Mouse (Mus musculus): ENCODE results near the gene Cadm1. TPM values are rescaled to one million over a fixed set of nuclear protein-coding genes. Genes with fewer than 3 reads are reported as not detected.

Gene Cadm1
- total RNA-seq, 2 experiments from 2014 or later = 3.1 to 4.9 TPM

DNA sequence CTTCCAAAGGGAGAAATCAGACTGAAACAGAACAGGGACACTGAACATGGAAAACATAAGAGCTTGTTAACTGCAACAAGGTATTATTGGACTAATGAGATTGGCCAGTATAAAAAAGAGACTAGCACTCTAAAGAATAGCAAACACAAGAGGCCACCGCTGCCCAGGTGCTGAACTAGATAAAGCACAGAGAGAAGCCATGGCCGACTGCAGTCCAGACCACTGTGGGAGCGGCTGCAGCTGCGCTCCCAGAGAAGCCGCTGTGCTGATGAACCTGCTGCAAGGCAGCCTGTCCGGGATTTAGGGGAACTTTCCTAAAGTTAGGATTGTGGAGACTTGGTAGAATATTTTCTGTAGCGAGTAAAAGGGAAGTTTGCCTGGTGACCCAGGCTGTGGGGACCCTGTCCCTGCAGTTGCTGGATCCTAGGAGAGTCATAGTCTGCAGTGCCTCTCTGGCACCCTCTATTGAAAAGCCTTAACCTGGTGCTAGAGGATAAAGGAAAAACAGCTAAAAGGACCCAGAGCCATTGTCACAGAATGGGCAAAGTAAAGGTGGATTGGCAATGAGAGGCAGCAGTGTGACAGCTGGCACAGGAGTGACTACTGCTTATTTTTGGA lies 57.7 kb downstream of the Cadm1 start:
- no peak overlapping the region for H3K4me3 ChIP-seq
- peak; percentile 62 for TF ChIP-seq CTCF (IDR thresholded peaks at IDR 0.05)
- H3K27ac ChIP-seq = no peak overlapping the region
- DNase-seq = peak; percentile 25
- intact Hi-C loops (cut with DNase I) = no loop called here

DNA sequence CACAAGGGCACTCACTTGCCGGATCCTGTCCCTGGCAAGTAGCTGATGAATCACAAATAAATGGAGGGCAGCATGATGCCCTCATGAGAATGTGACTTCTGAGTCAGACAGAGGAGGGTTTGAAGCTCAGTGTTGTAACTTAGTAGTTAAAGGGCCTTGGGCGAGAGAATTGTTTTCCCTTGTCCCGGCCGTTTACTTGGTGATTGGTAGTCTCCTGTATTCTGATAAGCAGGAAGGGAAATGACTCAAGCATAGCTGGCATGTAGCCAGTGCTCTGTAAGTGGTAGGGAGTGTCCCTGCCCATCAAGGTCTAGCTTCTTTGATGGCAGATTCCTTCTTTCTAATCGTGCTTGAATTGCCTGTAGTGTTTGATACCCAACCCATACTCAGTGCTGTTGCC lies 59.9 kb downstream of the Cadm1 start:
- intact Hi-C loops (cut with DNase I) = no loop called here
- Histone ChIP-seq H3K4me3 (no peak overlapping the region), H3K27ac (no peak overlapping the region)
- no peak for TF ChIP-seq CTCF (IDR thresholded peaks at IDR 0.05)
- DNase-seq = no peak

DNA sequence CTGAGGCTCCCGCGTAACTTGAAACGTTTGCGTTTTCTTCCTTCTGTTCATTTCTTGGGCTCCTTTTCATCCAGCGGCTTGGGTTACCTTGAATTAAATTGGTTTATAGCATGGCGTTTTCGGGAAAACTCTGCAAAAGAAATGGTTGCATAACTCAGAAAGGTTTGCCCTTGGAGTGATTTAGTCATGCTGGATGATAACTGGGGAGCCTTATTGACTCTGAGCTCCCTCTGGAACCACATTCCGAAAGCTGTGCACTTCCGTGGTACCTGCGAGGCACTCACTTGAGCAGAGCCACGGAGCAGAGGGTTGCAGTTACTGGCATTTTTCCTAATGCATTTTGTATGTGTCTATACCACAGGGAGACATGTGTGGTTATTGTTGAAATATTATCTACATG lies 71.6 kb downstream of the Cadm1 start:
- intact Hi-C loops (cut with DNase I) = no loop called here
- no peak for DNase-seq
- no peak overlapping the region for H3K4me3 ChIP-seq
- TF ChIP-seq CTCF (IDR thresholded peaks at IDR 0.05) = no peak
- H3K27ac ChIP-seq = no peak overlapping the region

DNA sequence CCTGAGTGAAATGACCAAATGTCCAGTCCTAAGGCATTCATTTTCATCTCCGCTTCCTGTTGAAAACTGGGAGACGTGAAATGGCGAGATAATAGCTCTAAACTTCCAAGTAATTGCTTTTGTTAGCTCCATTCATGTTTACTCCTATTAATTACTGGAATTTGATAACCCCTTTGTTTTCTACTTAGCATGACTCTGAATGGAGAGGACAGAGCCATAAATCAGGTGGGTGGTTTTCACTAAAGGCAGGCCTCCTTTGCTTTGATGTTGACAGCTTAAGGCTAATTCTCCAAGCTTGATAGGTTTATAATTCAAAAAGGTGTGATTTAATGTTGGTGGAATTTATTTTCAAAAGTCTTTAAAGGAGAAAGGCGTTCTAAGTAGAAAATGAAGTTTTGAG lies 74.0 kb downstream of the Cadm1 start:
- Histone ChIP-seq H3K4me3 (no peak overlapping the region), H3K27ac (no peak overlapping the region)
- intact Hi-C loops (cut with DNase I) = no loop called here
- no peak for TF ChIP-seq CTCF (IDR thresholded peaks at IDR 0.05)
- no peak for DNase-seq

DNA sequence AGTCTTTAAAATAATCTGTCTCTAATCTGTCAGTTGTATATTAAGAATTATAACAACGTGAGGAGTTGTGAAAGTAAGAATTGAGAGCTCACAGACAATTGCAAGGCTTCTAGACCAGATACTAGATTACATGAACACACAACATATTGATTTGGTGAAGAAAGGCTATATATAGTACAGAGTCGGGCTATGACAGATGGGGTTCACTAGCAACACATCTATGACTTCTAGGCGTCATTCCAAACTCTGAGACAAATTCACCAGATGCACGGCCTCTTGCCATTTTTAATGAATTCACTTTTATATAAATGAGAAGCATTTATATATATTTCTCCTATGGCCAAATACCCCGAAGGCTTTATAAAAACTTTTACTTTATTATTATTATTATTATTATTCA lies 75.7 kb downstream of the Cadm1 start:
- intact Hi-C loops (cut with DNase I) = no loop called here

DNA sequence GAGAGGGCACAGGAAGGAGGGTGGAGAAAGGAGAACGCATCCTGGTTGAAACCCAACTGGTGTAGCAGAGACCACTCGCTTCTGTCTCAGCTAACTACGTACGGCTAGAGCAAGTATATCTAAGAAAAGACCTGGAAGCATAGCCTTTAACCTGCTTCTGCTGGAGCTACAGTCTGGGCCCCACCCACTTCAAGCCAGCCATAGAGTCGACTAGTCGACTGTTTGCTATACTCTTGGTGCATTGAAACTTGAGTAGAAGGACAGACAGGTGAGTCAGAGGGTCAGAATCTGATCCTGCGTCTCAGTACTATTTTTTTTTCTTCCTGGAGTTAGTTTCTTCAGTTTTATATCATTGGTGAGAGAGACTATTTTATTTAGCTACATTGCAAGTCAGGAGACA lies 78.5 kb downstream of the Cadm1 start:
- no peak overlapping the region for H3K4me3 ChIP-seq
- no peak for TF ChIP-seq CTCF (IDR thresholded peaks at IDR 0.05)
- no peak for DNase-seq
- H3K27ac ChIP-seq = no peak overlapping the region
- intact Hi-C loops (cut with DNase I) = no loop called here

More for the DNA sequence above, 75.7 kb downstream of the Cadm1 start:
- TF ChIP-seq CTCF (IDR thresholded peaks at IDR 0.05) = no peak
- no peak for DNase-seq
- Histone ChIP-seq H3K27ac (no peak overlapping the region), H3K4me3 (no peak overlapping the region)

DNA sequence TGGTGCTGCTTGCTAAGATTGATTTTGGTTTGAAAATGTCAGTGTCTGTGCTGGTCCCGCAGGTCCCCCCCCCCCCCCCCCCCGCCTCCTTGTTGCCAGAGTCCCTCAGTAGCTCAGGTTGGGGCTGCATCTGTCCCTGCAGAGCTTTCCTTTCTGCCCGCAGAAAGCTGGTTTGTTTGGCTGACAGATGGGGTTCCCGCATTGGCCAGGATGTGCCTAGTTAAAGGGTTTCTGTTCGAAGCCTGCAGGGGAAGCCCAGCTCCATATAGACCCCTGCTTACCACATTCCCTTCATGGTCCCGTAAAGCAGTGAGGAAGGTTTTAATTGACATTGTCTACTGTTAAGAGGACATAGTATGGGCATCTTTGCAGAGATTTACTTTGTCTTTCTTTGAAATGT lies 78.9 kb downstream of the Cadm1 start:
- intact Hi-C loops (cut with DNase I) = no loop called here
- DNase-seq = no peak
- Histone ChIP-seq H3K27ac (no peak overlapping the region), H3K4me3 (no peak overlapping the region)
- TF ChIP-seq CTCF (IDR thresholded peaks at IDR 0.05) = no peak

DNA sequence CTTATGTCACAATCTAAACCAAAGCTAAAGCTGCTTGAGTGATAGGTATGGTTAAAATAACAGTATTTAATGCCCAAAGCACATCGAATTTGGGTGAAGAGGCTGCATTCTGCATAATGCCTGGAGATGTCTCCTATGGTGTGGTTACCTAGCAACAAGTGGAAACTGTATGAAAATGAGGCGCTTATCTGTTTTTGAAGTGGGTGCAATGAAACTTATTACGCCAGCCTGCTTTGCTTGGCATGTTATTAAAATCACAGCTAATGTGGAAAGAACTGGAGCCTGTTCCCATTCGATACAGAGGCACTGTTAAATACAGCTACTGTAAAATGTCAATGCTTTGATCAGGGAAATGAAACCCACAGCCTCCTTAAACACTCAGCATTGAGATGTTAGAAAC lies 79.5 kb downstream of the Cadm1 start:
- DNase-seq = no peak
- no peak overlapping the region for H3K4me3 ChIP-seq
- no peak overlapping the region for H3K27ac ChIP-seq
- intact Hi-C loops (cut with DNase I) = no loop called here
- no peak for TF ChIP-seq CTCF (IDR thresholded peaks at IDR 0.05)

DNA sequence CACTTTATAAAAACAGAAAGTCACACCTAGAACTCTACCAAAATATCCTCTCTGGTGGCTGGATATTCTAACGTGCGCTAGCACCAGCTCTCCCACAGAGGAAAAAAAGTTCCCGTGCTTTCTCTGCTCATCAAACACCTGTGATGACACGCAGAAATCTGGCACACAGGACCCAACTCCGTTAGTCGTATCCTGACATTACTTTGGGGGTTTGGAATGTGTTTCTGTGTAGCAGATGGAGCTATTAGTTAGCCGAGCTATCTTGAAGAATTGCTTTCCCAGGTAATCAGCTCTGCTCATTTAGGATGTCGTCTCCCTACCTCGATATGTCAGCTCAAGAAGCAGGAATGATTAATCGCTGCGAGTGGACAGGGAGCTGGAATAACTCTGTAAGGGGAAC lies 80.3 kb downstream of the Cadm1 start:
- intact Hi-C loops (cut with DNase I) = no loop called here
- no peak for TF ChIP-seq CTCF (IDR thresholded peaks at IDR 0.05)
- no peak overlapping the region for H3K27ac ChIP-seq
- no peak for DNase-seq
- no peak overlapping the region for H3K4me3 ChIP-seq

DNA sequence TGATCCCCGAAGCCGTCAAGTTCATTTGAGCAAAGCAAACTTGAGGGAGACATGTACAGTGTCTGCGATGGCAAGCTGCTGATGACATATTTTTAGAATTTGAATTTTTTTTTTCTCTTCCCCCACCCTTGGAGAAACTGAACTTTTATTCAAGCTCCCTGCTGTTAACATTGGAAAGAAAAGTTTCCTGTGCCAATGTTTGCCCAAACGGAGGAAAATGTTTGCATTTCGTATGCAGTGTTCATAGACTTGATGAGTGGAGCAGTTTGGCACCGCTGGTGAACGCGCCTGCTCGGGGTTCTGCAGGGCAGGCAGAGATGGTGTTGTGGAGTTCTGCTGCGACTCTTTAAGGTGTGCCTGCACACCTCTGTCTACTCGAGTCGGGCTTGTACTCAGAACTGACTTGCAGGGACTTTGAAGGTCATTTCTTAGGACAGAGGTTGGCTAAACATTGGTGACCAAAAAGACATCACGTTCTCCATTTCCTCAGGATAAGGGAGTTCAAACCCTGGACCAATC lies 83.0 kb downstream of the Cadm1 start:
- Histone ChIP-seq H3K4me3 (no peak overlapping the region), H3K27ac (no peak overlapping the region)
- intact Hi-C loops (cut with DNase I) = no loop called here
- no peak for DNase-seq
- no peak for TF ChIP-seq CTCF (IDR thresholded peaks at IDR 0.05)

DNA sequence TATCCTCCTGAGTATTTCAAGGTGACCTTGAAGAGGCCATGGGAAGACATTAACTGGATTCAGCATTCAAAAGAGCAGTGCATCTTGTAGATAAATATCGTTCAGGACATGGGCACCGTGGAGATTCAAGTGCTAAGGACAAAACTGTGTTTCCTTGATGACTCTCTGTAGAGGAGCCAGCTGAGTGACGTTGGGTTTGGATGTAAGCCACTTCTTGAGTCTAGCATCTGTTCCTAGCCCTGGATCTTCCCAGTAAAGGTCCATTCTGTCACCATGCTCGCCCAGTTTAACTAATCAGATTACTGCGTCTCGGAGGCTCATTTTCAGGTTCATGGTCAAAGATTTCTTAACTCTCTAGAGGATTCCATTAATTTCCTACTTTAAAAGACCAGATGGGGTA lies 85.1 kb downstream of the Cadm1 start:
- Histone ChIP-seq H3K4me3 (no peak overlapping the region), H3K27ac (no peak overlapping the region)
- DNase-seq = peak; percentile 39
- no peak for TF ChIP-seq CTCF (IDR thresholded peaks at IDR 0.05)
- intact Hi-C loops (cut with DNase I) = no loop called here

DNA sequence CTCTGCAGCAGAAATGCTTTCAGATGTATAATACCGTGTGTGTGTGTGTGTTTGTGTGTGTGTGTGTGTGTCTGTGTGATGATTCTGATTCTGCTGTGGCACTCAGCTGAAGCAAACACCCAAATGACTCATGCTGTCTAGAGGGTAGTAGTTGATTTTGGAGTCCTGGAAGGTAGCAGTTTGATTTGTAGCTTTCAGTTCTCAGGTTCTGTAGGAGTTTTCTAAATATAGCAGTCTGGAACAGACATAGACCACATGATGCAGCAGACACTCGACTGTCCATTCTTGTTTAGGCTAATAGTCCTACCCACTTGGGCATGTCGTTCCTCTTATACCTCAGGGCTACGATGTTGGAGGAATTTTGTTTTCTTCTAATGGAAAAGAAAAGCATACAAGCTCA lies 86.4 kb downstream of the Cadm1 start:
- intact Hi-C loops (cut with DNase I) = no loop called here
- Histone ChIP-seq H3K27ac (peak overlapping the region; percentile 60; the same call in 1 of the 2 replicates), H3K4me3 (peak overlapping the region; percentile 32)
- DNase-seq = no peak
- no peak for TF ChIP-seq CTCF (IDR thresholded peaks at IDR 0.05)

DNA sequence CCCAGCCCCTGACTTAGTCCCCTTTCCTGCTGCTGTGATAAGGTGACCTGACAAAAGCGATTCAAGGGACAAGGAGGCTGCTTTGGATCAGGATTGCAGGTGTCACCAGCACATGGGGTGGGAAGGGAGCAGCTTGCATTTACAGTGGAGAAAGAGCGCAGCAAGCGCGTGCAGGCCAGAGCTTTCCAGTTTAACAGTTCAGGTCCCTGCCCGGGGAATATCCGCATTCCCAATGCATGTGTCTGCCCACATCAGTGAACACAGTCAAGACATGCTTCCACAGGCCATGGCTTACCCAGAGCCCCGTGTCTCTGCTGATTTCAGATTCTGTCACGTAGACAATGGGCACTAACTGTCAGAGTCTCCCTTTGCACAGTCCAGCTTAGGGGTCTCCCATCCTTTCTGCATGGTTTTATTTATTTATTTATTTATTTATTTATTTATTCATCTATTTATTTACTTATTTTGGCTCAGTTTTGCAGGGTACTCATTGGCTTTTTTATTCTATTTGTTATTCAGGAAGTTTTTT lies 89.6 kb downstream of the Cadm1 start:
- TF ChIP-seq CTCF (IDR thresholded peaks at IDR 0.05) = no peak
- intact Hi-C loops (cut with DNase I) = no loop called here
- no peak overlapping the region for H3K4me3 ChIP-seq
- no peak overlapping the region for H3K27ac ChIP-seq
- no peak for DNase-seq
